Mouse (Mus musculus): ENCODE results near the gene Sorbs1.

GRCm38 (mm10) chr19:40532525-40532924 is 18.9 kb upstream of the Sorbs1 start:
- TF ChIP-seq CTCF (IDR thresholded peaks at IDR 0.05; ENCODE audit: borderline replicate concordance, insufficient read depth, low read depth, low read length), result no peak
- no peak for TF ChIP-seq POLR2A (IDR thresholded peaks at IDR 0.05; ENCODE audit: borderline replicate concordance, insufficient read depth, low read length)

Data from cerebellum, adult 2 months (tissue).